Mouse (Mus musculus) adrenal gland, adult 8-10 months (tissue): ENCODE results near the gene Abhd12. TPM values are rescaled to one million over a fixed set of nuclear protein-coding genes. Genes with fewer than 3 reads are reported as not detected.
"Not testable (repeated sequence)": the region's sequence is repeated elsewhere in the genome, so short reads cannot be mapped to it uniquely, and the experiment has no call there.

ENCODE experiments used
- DNase-seq: peaks from one replicate; pipeline ENCODE4 v3.0.0; 2022
- total RNA-seq, 4 experiments: library from RNA; stranded (reverse); gene quantifications; 2 replicates each; pipeline ENCODE4 v1.2.4; 2022

The Abhd12 gene
- 100 to 1,000 TPM in 1 of 4 experiments, 10 to 100 TPM in 3; 76.1 to 111 (median 90.2) TPM for total RNA-seq

GRCm38 (mm10) chr2:150904272-150904935, at the start of gene Abhd12:
Gene Abhd12, minus strand, starts transcription at chr2:150904741.
- peak; percentile 96 for DNase-seq

- no peak for DNase-seq
Observed at GRCm38 (mm10) chr2:150951201-150951600, 46.7 kb upstream of the Abhd12 start.

GRCm38 (mm10) chr2:150950056-150950455, 45.5 kb upstream of the Abhd12 start:
- no peak for DNase-seq

GRCm38 (mm10) chr2:150949652-150950051, 45.1 kb upstream of the Abhd12 start:
- no peak for DNase-seq

- DNase-seq: no peak
Observed at GRCm38 (mm10) chr2:150948786-150949185, 44.2 kb upstream of the Abhd12 start.

GRCm38 (mm10) chr2:150947880-150948611, 43.5 kb upstream of the Abhd12 start:
- not testable (repeated sequence) for DNase-seq

- DNase-seq: not testable (repeated sequence)
Observed at GRCm38 (mm10) chr2:150947341-150947740, 42.8 kb upstream of the Abhd12 start.

GRCm38 (mm10) chr2:150944017-150944416, 39.5 kb upstream of the Abhd12 start:
- DNase-seq: no peak

- no peak for DNase-seq
Observed at GRCm38 (mm10) chr2:150934659-150935058, 30.1 kb upstream of the Abhd12 start.

GRCm38 (mm10) chr2:150933482-150933881, 28.9 kb upstream of the Abhd12 start:
- DNase-seq: no peak

GRCm38 (mm10) chr2:150930806-150931205, 26.3 kb upstream of the Abhd12 start:
- no peak for DNase-seq

GRCm38 (mm10) chr2:150929156-150929555, 24.6 kb upstream of the Abhd12 start:
- DNase-seq: no peak

- DNase-seq: peak; percentile 24
Observed at GRCm38 (mm10) chr2:150927038-150927720, 22.6 kb upstream of the Abhd12 start.

GRCm38 (mm10) chr2:150923505-150923904, 19.0 kb upstream of the Abhd12 start:
- no peak for DNase-seq

GRCm38 (mm10) chr2:150923026-150923425, 18.5 kb upstream of the Abhd12 start:
- DNase-seq: no peak

GRCm38 (mm10) chr2:150922165-150922564, 17.6 kb upstream of the Abhd12 start:
- no peak for DNase-seq

- DNase-seq: no peak
Observed at GRCm38 (mm10) chr2:150921697-150922096, 17.2 kb upstream of the Abhd12 start.

- no peak for DNase-seq
Observed at GRCm38 (mm10) chr2:150920543-150920942, 16.0 kb upstream of the Abhd12 start.

GRCm38 (mm10) chr2:150918720-150919119, 14.2 kb upstream of the Abhd12 start:
- no peak for DNase-seq

- DNase-seq: no peak
Observed at GRCm38 (mm10) chr2:150915786-150916185, 11.2 kb upstream of the Abhd12 start.

- no peak for DNase-seq
Observed at GRCm38 (mm10) chr2:150914781-150915515, 10.4 kb upstream of the Abhd12 start.

GRCm38 (mm10) chr2:150910295-150910881, 5.8 kb upstream of the Abhd12 start:
- DNase-seq: no peak
